Mouse (Mus musculus) liver, postnatal 0 days (tissue): ENCODE measurements at regions not wholly inside any gene's neighbourhood (a gene's known extent, or its start where the extent isn't known, plus 50 kb on each side); places are given as distances from the start of the nearest gene placed in this dataset.

Source experiments
- ATAC-seq: fragments of 200-750 bp; cut with Nextera tagmentation; 2 replicates; pipeline ENCODE4 v1.8.0; 2017; ENCODE audit warnings: mild to moderate bottlenecking, moderate library complexity
- DNase-seq: peaks from one replicate; pipeline ENCODE4 v3.0.0-alpha.2; 2016
- H3K27ac ChIP-seq: fragments of 300-500 bp; sonication (generic); 2 replicates; pipeline ENCODE4 v1.5.1; 2014; ENCODE audit warnings: antibody characterized with exemption, moderate library complexity, mild to moderate bottlenecking, low read depth
- H3K27me3 ChIP-seq: fragments of 300-500 bp; sonication (generic); 2 replicates; pipeline ENCODE4 v1.6.1; 2014; ENCODE audit warnings: low read length, control low read depth, mixed read lengths; ENCODE audit not compliant: insufficient read depth
- H3K36me3 ChIP-seq: fragments of 300-500 bp; sonication (generic); replicated peaks from 2 replicates; pipeline ENCODE4 v1.6.1; 2014; ENCODE audit warnings: mild to moderate bottlenecking, control low read depth, low read length, moderate library complexity, mixed read lengths; ENCODE audit not compliant: insufficient read depth
- H3K4me1 ChIP-seq: fragments of 300-500 bp; sonication (generic); 2 replicates; pipeline ENCODE4 v1.6.1; 2014; ENCODE audit warnings: antibody characterized with exemption, mild to moderate bottlenecking, control low read depth; ENCODE audit not compliant: insufficient read depth
- H3K4me2 ChIP-seq: fragments of 300-500 bp; sonication (generic); 2 replicates; pipeline ENCODE4 v1.6.1; 2014; ENCODE audit warnings: low read depth, mild to moderate bottlenecking, low read length, moderate library complexity, mixed read lengths
- H3K4me3 ChIP-seq: fragments of 300-500 bp; sonication (generic); 2 replicates; pipeline ENCODE4 v1.5.1; 2014; ENCODE audit warnings: low read depth, low read length
- H3K9ac ChIP-seq: fragments of 300-500 bp; sonication (generic); replicated peaks from 2 replicates; pipeline ENCODE4 v1.6.1; 2014; ENCODE audit warnings: mild to moderate bottlenecking, moderate library complexity
- H3K9me3 ChIP-seq: fragments of 300-500 bp; sonication (generic); 2 replicates; pipeline ENCODE4 v1.6.1; 2016; ENCODE audit warnings: mild to moderate bottlenecking, control low read depth, low read length, mixed read lengths
- CTCF ChIP-seq: sonication (generic); IDR thresholded peaks from 2 replicates; pipeline ENCODE4 v1.5.1; 2016; ENCODE audit warnings: antibody characterized with exemption, low read depth
- EP300 ChIP-seq: IDR thresholded peaks from 2 replicates; pipeline ENCODE4 v1.6.1; 2016; ENCODE audit warnings: antibody characterized with exemption, low read depth, mild to moderate bottlenecking
- WGBS: fragments of 180-500 bp; shearing (Covaris S2); extraction: QIAGEN DNeasy Blood & Tissue Kit; methylation state at CpG from one replicate; pipeline ENCODE4 v1.1.7; 2014; ENCODE audit not compliant: insufficient replicate concordance; 5-methylcytosine and 5-hydroxymethylcytosine counted together

GRCm38 (mm10) chr9:24937731-24938130 is 151.5 kb upstream of the Gm10181 start:
- no peak overlapping the region for H3K27ac ChIP-seq
- no peaks in the 10 kb centered on the region for H3K36me3 ChIP-seq
- ATAC-seq: no peak
- no peaks in the 10 kb centered on the region for H3K4me1 ChIP-seq
- H3K9ac ChIP-seq: no peak overlapping the region
- no peaks in the 10 kb centered on the region for H3K27me3 ChIP-seq
- peak; percentile 29 for DNase-seq
- 47% methylated on average over 3 of the region's 3 CpGs for WGBS
- H3K9me3 ChIP-seq: no peaks in the 10 kb centered on the region
- H3K4me2 ChIP-seq: no peak overlapping the region
- TF ChIP-seq CTCF: peak; percentile 67
- no peak for TF ChIP-seq EP300
- no peak overlapping the region for H3K4me3 ChIP-seq

GRCm38 (mm10) chr9:24942943-24943342 is 146.3 kb upstream of the Gm10181 start:
- H3K4me1 ChIP-seq: no peaks in the 10 kb centered on the region
- TF ChIP-seq CTCF (no peak), EP300 (no peak)
- no peak overlapping the region for H3K4me2 ChIP-seq
- H3K9ac ChIP-seq: no peak overlapping the region
- no peaks in the 10 kb centered on the region for H3K27me3 ChIP-seq
- 60% methylated on average over 5 of the region's 5 CpGs for WGBS
- no peak for ATAC-seq
- H3K27ac ChIP-seq: no peak overlapping the region
- H3K9me3 ChIP-seq: no peaks in the 10 kb centered on the region
- DNase-seq: no peak
- no peak overlapping the region for H3K4me3 ChIP-seq
- no peaks in the 10 kb centered on the region for H3K36me3 ChIP-seq

- H3K27me3 ChIP-seq: no peaks in the 10 kb centered on the region
- ATAC-seq: no peak
- H3K4me3 ChIP-seq: no peak overlapping the region
- H3K9me3 ChIP-seq: no peaks in the 10 kb centered on the region
- no peak overlapping the region for H3K27ac ChIP-seq
- no peaks in the 10 kb centered on the region for H3K4me1 ChIP-seq
- H3K36me3 ChIP-seq: no peaks in the 10 kb centered on the region
- WGBS: 37% methylated on average over 6 of the region's 6 CpGs
- TF ChIP-seq CTCF: no peak
- TF ChIP-seq EP300: no peak
- H3K4me2 ChIP-seq: no peak overlapping the region
- no peak for DNase-seq
- H3K9ac ChIP-seq: no peak overlapping the region
Measured at GRCm38 (mm10) chr9:24943830-24944229, 145.4 kb upstream of the Gm10181 start.

GRCm38 (mm10) chr9:24952516-24952915 is 136.7 kb upstream of the Gm10181 start:
- ATAC-seq: no peak
- Histone ChIP-seq H3K4me3 (no peak overlapping the region), H3K4me1 (no peaks in the 10 kb centered on the region), H3K9me3 (no peaks in the 10 kb centered on the region), H3K4me2 (no peak overlapping the region), H3K9ac (no peak overlapping the region), H3K36me3 (no peaks in the 10 kb centered on the region), H3K27ac (no peak overlapping the region), H3K27me3 (no peaks in the 10 kb centered on the region)
- DNase-seq: no peak
- 38% methylated on average over 23 of the region's 23 CpGs for WGBS
- TF ChIP-seq CTCF (no peak), EP300 (no peak)

- H3K4me3 ChIP-seq: no peak overlapping the region
- no peaks in the 10 kb centered on the region for H3K36me3 ChIP-seq
- no peak overlapping the region for H3K4me2 ChIP-seq
- no peak for DNase-seq
- no peak for ATAC-seq
- H3K27me3 ChIP-seq: no peaks in the 10 kb centered on the region
- H3K27ac ChIP-seq: no peak overlapping the region
- H3K9me3 ChIP-seq: no peaks in the 10 kb centered on the region
- 76% methylated on average over 5 of the region's 5 CpGs for WGBS
- TF ChIP-seq EP300: no peak
- no peaks in the 10 kb centered on the region for H3K4me1 ChIP-seq
- no peak overlapping the region for H3K9ac ChIP-seq
Measured at GRCm38 (mm10) chr9:24955641-24956040, 133.6 kb upstream of the Gm10181 start.

- 71% methylated on average over 7 of the region's 7 CpGs for WGBS
- Histone ChIP-seq H3K9me3 (no peaks in the 10 kb centered on the region), H3K27me3 (no peaks in the 10 kb centered on the region), H3K4me3 (no peak overlapping the region), H3K36me3 (no peaks in the 10 kb centered on the region), H3K4me2 (no peak overlapping the region), H3K27ac (no peak overlapping the region), H3K9ac (no peak overlapping the region), H3K4me1 (no peaks in the 10 kb centered on the region)
- ATAC-seq (no peak), DNase-seq (no peak)
- TF ChIP-seq EP300 (no peak), CTCF (no peak)
Measured at GRCm38 (mm10) chr9:24956566-24956965, 132.7 kb upstream of the Gm10181 start.

- ATAC-seq (no peak), DNase-seq (no peak)
- no peak overlapping the region for H3K4me2 ChIP-seq
- no peak overlapping the region for H3K4me3 ChIP-seq
- no peak for TF ChIP-seq CTCF
- no peak for TF ChIP-seq EP300
- H3K27ac ChIP-seq: no peak overlapping the region
- no peak overlapping the region for H3K9ac ChIP-seq
- 67% methylated on average over 1 of the region's 1 CpGs for WGBS
- no peaks in the 10 kb centered on the region for H3K36me3 ChIP-seq
- H3K9me3 ChIP-seq: no peaks in the 10 kb centered on the region
- no peaks in the 10 kb centered on the region for H3K4me1 ChIP-seq
- H3K27me3 ChIP-seq: no peaks in the 10 kb centered on the region
Measured at GRCm38 (mm10) chr9:24963290-24963689, 125.9 kb upstream of the Gm10181 start.
